Mouse (Mus musculus): ENCODE results near the gene Prmt1. TPM values are rescaled to one million over a fixed set of nuclear protein-coding genes. Genes with fewer than 3 reads are reported as not detected.

The Prmt1 gene
- polyA plus RNA-seq, 1 experiment from 2014 or later, result 909 TPM

DNA sequence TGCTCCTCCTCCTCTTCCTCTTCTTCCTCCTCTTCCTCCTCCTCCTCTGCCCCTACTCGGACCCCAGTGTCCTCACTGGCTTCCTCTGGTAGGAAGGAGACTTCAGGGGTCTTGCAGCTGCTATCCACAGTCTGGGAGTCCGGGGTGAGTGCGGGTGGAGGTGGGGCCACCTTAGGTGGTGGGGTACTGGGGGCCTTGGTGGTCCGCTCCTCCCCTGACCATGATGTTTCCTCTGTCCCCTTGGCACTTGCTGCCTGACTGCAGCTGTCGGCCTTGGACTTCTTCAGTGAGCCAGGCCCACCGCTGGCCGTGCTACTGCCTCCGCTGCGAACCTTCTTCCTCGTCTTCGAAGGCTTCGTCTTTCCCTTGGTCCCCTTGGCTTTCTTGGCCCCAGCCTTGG, 20.1 kb upstream of the Prmt1 start:
- WGBS, result 95% methylated on average over 12 of the region's 12 CpGs
- DNase-seq (ENCODE audit: extremely low spot score, low spot score), result no peak
- H3K9me3 ChIP-seq, result no peaks in the 10 kb centered on the region
- 0 out of 2 replicates have a peak, but pooled peaks cover 2% of the 10 kb centered on the region for H3K4me1 ChIP-seq
- H3K27me3 ChIP-seq (ENCODE audit: poor library complexity, severe bottlenecking), result no peaks in the 10 kb centered on the region
- H3K4me3 ChIP-seq, result no peak overlapping the region; the same call in 1 of the 2 replicates
- peaks cover 100% of the 10 kb centered on the region for H3K36me3 ChIP-seq (replicated peaks)
- H3K27ac ChIP-seq, result no peak overlapping the region

DNA sequence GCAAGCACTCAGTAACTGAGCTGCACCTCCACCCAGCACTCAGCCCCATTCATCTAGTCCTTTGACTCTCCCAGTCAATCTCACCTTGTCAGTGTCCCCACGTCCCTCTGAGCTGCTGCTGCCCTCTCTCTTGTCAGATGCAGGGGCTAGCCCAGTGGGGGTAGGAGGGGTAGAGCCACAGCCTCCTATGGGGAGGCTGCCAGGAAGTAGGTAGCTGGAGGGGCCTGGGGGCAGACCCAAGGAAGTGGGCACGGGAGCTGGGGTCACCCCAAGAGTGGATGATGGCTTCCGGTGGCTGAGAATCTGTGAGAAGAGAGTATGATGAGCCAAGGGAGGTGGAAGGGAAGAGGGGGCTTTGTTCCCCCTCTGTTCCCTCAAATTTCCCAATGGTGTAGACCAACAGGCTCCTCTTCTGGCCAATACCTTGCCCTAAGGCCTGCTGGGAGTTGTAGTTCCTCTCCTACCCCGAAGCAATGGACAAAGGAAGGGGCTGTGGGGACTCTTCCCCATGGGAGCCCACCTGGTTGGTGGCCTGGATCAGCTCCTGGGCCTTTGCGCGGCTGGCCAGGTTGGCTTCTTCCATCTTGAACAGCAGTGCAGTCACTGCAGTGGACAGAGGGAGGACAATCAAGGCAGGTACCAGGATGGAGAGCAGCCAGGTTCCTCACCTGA, 19.1 kb upstream of the Prmt1 start:
- no peak for DNase-seq (ENCODE audit: extremely low spot score, low spot score)
- Histone ChIP-seq H3K27ac (no peak overlapping the region), H3K27me3 (ENCODE audit: poor library complexity, severe bottlenecking) (no peaks in the 10 kb centered on the region), H3K4me3 (no peak overlapping the region), H3K4me1 (0 out of 2 replicates have a peak, but pooled peaks cover 2% of the 10 kb centered on the region), H3K36me3 (replicated peaks) (peaks cover 100% of the 10 kb centered on the region), H3K9me3 (no peaks in the 10 kb centered on the region)
- 93% methylated on average over 6 of the region's 6 CpGs for WGBS

DNA sequence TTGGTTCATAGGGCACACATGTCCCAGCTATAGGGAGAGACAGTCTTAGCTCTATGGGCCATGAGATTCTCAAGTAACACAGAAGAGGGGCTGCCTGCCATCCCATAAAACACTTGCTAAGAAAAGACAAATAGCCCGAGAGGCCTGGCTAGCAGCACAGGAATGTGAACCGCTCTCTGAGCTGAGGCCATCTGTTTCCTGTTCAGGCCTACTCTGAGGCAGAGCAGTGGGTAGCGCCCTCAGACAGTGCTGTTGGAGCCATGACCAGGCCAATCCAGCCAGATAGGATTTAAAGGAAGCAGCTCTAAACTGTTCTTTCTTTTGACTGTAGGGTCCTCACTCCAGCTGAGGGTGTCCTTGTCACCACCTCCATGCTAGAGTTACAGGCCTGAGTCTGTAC, 18.2 kb upstream of the Prmt1 start:
- Histone ChIP-seq H3K4me3 (no peak overlapping the region), H3K4me1 (peaks cover 8% of the 10 kb centered on the region), H3K27ac (no peak overlapping the region), H3K27me3 (ENCODE audit: poor library complexity, severe bottlenecking) (no peaks in the 10 kb centered on the region), H3K9me3 (no peaks in the 10 kb centered on the region), H3K36me3 (replicated peaks) (peaks cover 100% of the 10 kb centered on the region)
- DNase-seq (ENCODE audit: extremely low spot score, low spot score), result no peak
- WGBS, result 85% methylated on average over 3 of the region's 3 CpGs

DNA sequence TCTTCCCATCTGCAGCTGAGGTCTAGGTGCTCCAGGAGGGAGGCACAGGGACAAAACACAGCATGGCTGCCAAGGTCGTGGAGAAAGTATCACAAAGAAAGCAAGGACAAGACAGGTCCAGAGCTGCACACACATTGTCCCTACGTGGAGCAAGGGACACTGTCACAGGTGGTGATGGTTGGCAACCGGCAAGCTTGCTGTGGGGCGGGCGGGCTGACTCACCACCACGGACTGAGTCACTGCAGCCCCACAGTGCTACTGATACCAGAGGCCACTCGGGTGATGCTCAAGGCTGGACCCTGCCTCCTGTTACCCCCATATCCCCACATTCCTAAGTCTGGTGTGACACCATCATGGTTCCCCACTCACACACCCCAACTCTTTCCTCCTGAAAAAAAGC, 16.1 kb upstream of the Prmt1 start:
- Histone ChIP-seq H3K36me3 (replicated peaks) (peaks cover 81% of the 10 kb centered on the region), H3K27me3 (ENCODE audit: poor library complexity, severe bottlenecking) (no peaks in the 10 kb centered on the region), H3K27ac (no peak overlapping the region), H3K9me3 (no peaks in the 10 kb centered on the region), H3K4me3 (no peak overlapping the region), H3K4me1 (peaks cover 25% of the 10 kb centered on the region)
- WGBS, result 94% methylated on average over 7 of the region's 7 CpGs
- no peak for DNase-seq (ENCODE audit: extremely low spot score, low spot score)

DNA sequence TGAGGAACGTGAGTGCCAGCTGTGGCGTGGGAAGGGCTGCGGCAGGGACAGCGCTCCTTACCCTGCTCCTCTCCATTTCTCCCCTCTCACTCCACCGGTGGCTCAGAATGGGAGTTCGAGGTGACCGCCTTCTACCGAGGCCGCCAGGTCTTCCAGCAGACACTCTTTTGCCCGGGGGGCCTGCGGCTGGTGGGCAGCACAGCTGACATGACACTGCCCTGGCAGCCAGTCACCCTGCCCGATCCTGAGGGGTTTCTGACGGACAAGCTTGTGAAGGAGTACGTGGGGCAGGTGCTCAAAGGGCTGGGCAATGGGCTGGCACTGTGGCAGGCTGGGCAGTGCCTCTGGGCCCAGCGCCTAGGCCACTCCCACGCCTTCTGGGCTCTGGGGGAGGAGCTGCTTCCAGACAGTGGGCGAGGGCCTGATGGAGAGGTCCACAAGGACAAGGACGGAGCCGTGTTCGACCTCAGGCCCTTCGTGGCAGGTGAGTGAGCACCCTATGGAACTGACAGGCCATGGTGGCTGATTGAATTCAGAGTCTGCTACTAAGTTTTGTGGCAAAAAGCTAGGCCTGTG, 14.3 kb upstream of the Prmt1 start:
- no peaks in the 10 kb centered on the region for H3K27me3 ChIP-seq (ENCODE audit: poor library complexity, severe bottlenecking)
- DNase-seq (ENCODE audit: extremely low spot score, low spot score), result no peak
- no peaks in the 10 kb centered on the region for H3K9me3 ChIP-seq
- peak overlapping the region; percentile 3; the same call in 1 of the 2 replicates for H3K4me3 ChIP-seq
- peaks cover 38% of the 10 kb centered on the region for H3K4me1 ChIP-seq
- 90% methylated on average over 21 of the region's 21 CpGs for WGBS
- H3K27ac ChIP-seq, result no peak overlapping the region
- peaks cover 72% of the 10 kb centered on the region for H3K36me3 ChIP-seq (replicated peaks)

DNA sequence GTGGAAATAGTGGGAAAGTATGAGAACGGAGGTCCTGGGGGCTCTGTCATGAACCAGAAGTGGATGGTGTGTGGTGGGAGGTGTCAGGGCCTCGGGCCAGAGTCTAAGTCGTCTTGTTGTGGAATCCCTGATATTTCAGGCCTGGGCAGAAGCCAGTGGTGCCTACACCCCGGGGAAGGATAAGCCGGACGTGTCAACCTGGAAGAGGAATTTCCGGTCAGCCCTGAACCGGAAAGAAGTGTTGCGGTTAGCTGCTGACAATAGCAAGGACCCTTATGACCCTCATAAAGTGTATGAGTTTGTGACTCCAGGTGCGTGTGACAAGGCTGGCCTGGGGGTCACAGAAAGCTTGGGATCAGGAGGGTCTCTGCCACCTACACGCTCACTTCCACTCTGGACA, 13.4 kb upstream of the Prmt1 start:
- H3K4me3 ChIP-seq, result peak overlapping the region; percentile 14; the same call in 1 of the 2 replicates
- H3K27ac ChIP-seq, result no peak overlapping the region
- H3K27me3 ChIP-seq (ENCODE audit: poor library complexity, severe bottlenecking), result no peaks in the 10 kb centered on the region
- H3K36me3 ChIP-seq (replicated peaks), result peaks cover 72% of the 10 kb centered on the region
- no peaks in the 10 kb centered on the region for H3K9me3 ChIP-seq
- 90% methylated on average over 11 of the region's 11 CpGs for WGBS
- peaks cover 44% of the 10 kb centered on the region for H3K4me1 ChIP-seq
- DNase-seq (ENCODE audit: extremely low spot score, low spot score), result no peak

DNA sequence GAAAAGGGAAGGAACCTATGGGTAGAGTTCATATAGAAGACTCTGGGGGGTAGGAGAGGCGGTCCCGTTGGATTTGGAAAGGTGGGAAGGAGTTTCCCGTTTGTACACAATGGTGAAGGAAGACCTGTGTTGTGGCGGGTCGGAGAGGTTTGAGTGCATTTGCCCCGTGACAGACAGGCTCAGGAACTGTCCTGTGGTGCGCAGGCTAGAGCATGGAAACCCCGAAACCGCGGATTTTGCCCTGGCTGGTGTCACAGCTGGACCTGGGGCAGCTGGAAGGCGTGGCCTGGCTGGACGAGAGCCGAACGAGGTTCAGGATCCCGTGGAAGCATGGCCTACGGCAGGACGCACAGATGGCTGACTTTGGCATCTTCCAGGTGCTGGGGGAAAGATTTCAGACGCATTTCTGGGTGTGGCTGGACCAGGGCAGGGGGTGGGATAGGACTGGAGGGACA, 12.2 kb upstream of the Prmt1 start, which contains the start of gene Bcl2l12:
Gene Bcl2l12 (minus strand): TSS at position 212 of the 455 bp plus-strand sequence.
- 6% methylated on average over 18 of the region's 18 CpGs for WGBS
- peaks cover 72% of the 10 kb centered on the region for H3K36me3 ChIP-seq (replicated peaks)
- H3K27me3 ChIP-seq (ENCODE audit: poor library complexity, severe bottlenecking), result no peaks in the 10 kb centered on the region
- H3K4me3 ChIP-seq, result peak within 1 kb of the TSS; percentile 80
- H3K4me1 ChIP-seq, result peaks cover 46% of the 10 kb centered on the region
- peak within 1 kb of the TSS; percentile 96 for H3K27ac ChIP-seq
- peak; percentile 52 for DNase-seq (ENCODE audit: extremely low spot score, low spot score)
- no peaks in the 10 kb centered on the region for H3K9me3 ChIP-seq

DNA sequence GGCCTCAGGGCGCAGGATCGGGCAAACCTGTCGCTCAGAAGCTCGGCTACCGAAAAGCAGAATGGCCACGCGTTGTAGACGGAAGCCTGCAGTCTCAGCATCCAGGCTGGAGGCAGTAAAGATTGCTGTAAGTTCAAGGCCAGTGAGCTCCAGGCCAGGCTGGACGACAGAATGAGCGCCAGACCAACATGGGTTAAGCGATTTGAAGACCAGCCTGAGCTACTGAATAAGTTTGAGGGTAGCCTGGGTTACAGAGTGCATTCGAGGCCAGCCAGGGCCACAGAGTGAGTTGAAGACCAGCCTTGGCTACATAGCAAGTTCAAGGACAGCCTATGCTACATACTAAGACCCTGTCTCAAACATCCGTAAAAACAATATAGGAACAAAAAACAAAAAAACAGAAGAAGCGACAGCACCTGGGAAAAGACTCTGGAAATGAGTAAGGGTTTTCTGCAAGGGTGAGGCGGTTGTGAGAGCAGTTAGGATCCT, 11.6 kb upstream of the Prmt1 start:
- DNase-seq (ENCODE audit: extremely low spot score, low spot score), result no peak
- Histone ChIP-seq H3K4me1 (peaks cover 46% of the 10 kb centered on the region), H3K4me3 (peak overlapping the region; percentile 80), H3K27ac (peak overlapping the region; percentile 96), H3K9me3 (no peaks in the 10 kb centered on the region), H3K27me3 (ENCODE audit: poor library complexity, severe bottlenecking) (no peaks in the 10 kb centered on the region), H3K36me3 (replicated peaks) (peaks cover 72% of the 10 kb centered on the region)
- WGBS, result 3% methylated on average over 15 of the region's 15 CpGs

DNA sequence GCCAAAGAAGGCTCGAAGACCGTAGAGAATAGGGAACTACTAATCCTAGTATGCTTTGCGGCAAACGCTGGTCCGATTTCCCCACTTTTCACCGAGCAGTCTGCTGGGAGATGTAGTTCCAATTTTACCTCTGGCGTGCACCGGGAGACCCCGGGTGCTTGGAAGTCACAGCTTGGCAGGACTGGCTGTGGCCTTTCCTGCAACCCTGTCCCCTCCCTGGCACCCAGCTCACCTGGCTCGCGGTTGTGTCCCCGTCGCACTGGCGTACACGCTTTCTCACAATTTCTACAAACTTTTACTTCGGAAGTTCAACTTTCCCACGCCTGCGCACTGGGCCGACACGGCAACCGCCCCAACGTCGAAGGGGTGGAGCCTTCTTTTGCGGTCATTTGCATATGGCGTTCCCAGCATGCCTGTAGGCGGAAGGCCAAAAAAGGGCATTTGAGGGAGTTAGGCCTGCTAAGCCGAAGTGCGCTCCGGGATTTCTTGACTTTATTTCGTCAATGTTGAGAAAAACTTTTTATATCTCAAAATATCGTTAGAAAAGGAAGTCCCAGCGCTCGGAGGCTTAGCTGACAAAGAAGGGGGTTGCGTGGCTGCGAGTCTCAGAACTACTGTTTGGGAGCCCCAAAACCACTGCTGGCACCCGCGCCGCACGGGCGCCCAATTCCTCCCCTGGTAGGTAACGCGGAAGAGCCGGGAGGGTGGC, 11.0 kb upstream of the Prmt1 start, which contains the start of gene Irf3:
Gene Irf3 (plus strand): TSS at position 418 of the 709 bp plus-strand sequence.
- no peaks in the 10 kb centered on the region for H3K27me3 ChIP-seq (ENCODE audit: poor library complexity, severe bottlenecking)
- H3K36me3 ChIP-seq (replicated peaks), result peaks cover 72% of the 10 kb centered on the region
- WGBS, result under 1% methylated on average over 43 of the region's 43 CpGs

DNA sequence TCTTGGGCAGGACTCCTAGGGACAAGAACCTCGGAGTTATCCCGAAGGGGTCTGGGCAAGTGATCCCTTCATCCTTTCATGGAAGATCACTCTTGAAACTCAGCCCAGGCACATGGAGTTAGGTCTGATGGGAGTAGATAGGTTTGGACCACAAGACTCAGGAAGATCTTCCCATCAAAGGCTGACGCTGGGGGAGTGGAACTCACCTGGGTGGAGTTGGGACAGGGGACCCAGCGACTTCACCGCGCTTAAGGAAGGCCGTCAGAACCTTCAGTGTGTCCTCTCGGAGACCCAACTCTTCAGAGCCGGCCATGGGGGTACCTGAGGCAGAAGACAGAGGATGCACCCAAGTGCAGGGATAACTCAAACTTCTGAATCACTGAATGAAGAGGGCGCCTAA, 10.3 kb upstream of the Prmt1 start:
- no peak for DNase-seq (ENCODE audit: extremely low spot score, low spot score)
- Histone ChIP-seq H3K27ac (peak overlapping the region; percentile 96), H3K27me3 (ENCODE audit: poor library complexity, severe bottlenecking) (no peaks in the 10 kb centered on the region), H3K36me3 (replicated peaks) (peaks cover 72% of the 10 kb centered on the region), H3K4me3 (peak overlapping the region; percentile 80), H3K4me1 (peaks cover 46% of the 10 kb centered on the region), H3K9me3 (no peaks in the 10 kb centered on the region)
- 18% methylated on average over 10 of the region's 10 CpGs for WGBS

More for the DNA sequence above, 11.0 kb upstream of the Prmt1 start, which contains the start of gene Irf3:
- peak; percentile 95 for DNase-seq (ENCODE audit: extremely low spot score, low spot score)
- Histone ChIP-seq H3K9me3 (no peaks in the 10 kb centered on the region), H3K4me1 (peaks cover 46% of the 10 kb centered on the region), H3K4me3 (peak within 1 kb of the TSS; percentile 80), H3K27ac (peak within 1 kb of the TSS; percentile 96)

DNA sequence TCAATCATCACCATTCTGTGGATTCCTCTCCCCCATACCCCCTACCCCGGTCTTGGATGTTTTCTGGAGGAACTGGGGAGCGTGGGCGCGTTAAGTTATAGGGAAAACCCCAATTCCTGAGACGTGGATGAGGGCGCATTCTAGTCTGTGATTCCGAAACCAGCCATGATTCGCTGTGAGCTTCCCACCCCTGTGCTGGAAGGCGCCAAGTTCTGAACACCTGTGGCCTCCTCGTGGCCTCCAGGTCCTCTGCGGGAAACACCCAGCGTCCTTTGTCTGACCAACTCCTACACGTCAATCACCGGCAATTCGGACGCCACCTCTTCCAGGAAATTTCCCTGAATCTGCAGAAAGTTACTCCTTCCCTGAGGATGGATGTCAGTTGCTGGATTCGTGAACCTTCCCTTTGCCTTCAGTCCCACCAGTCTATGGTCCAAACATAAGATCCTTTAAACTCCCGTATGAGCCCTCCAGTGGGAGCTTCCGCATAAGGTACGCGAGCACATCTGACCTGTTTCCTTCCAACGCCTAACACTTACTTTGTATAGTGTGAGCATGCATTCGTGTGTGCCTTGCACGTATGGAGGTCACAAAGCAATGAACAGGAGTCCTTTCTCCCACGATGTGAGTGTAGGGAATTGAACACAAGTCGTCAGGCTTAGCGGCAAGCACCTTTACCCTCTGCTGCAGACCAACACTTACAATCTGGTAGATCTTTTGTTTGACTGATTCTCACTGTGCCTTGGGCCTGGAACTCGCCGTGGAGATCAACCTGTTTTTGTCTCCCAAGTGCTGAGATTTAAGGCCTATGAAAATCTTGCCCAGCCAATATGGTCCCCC, 731 bp upstream of the Prmt1 start:
- peaks cover 42% of the 10 kb centered on the region for H3K4me1 ChIP-seq
- peak; percentile 89 for DNase-seq (ENCODE audit: extremely low spot score, low spot score)
- WGBS, result under 1% methylated on average over 29 of the region's 29 CpGs
- H3K27me3 ChIP-seq (ENCODE audit: poor library complexity, severe bottlenecking), result no peaks in the 10 kb centered on the region
- no peaks in the 10 kb centered on the region for H3K9me3 ChIP-seq
- H3K4me3 ChIP-seq, result peak overlapping the region; percentile 97
- peak overlapping the region; percentile 99 for H3K27ac ChIP-seq
- H3K36me3 ChIP-seq (replicated peaks), result peaks cover 71% of the 10 kb centered on the region
